Mouse (Mus musculus): Measurements from ENCODE around the gene D10Jhu81e.
"Not testable (repeated sequence)": the region's sequence is repeated elsewhere in the genome, so short reads cannot be mapped to it uniquely, and the experiment has no call there.

Gene D10Jhu81e

GRCm38 (mm10) chr10:78139572-78140250 lies 29.9 kb downstream of the D10Jhu81e start:
- in situ Hi-C loops (cut with MboI; ENCODE audit: low pct_unique_long_range_greater_than_20kb in 1 of 2, low sequenced_read_pairs in 2 of 2, unreplicated experiment in 1 of 2): no loop called here

DNA sequence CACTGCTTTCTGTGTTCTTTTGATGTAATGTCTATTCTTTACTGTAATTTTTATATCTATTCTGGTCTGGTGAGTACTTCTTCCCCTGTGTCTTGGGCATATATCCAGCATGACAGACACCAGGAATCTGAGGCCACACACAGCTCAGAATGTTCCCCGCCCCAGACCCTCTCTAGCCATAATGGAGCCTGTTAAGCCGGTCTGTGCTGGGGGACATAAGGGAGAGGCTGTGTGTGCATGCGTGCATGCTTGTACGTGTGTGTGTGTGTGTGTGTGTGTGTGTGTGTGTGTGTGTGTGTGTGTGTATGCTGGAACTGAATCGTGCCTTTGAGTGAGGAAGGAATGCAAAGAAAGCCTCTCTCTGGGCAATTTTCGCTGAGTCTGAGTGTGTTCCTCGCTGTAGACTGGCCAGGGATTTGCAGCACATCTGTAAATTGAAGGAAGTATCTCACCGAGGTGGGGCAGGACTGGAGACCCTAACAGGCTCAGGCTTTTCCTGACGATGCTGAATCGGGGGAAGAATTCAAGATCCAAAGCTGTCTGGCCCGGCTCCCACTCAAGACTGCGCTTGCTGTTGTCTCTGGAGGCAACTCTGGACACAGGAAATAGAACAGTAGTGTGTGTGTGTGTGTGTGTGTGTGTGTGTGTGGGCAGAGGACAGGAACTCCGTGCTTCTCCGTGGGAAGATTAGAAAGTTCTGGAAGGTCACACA lies 30.6 kb downstream of the D10Jhu81e start:
- in situ Hi-C loops (cut with MboI; ENCODE audit: low pct_unique_long_range_greater_than_20kb in 1 of 2, low sequenced_read_pairs in 2 of 2, unreplicated experiment in 1 of 2): no loop called here

DNA sequence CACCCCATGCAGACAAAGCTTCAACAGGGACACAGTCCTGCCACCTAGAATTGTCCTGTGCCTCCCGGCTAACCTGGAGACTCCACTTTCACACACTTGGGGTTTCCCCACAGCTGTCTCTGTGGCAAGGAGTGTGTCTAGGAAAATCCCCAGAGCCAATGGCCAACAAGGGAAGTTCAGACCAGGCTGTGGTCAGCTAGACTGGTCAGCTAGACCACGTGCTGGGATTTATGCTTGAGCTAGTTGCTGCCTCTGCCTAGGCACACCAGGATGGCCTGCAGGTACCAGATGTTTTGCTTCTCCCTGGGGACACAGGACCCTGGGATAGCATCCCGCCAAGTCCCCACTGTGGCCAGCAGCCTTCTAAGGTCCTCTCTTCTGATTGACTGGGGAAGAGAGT lies 32.4 kb downstream of the D10Jhu81e start:
- in situ Hi-C loops (cut with MboI; ENCODE audit: low pct_unique_long_range_greater_than_20kb in 1 of 2, low sequenced_read_pairs in 2 of 2, unreplicated experiment in 1 of 2): no loop called here

DNA sequence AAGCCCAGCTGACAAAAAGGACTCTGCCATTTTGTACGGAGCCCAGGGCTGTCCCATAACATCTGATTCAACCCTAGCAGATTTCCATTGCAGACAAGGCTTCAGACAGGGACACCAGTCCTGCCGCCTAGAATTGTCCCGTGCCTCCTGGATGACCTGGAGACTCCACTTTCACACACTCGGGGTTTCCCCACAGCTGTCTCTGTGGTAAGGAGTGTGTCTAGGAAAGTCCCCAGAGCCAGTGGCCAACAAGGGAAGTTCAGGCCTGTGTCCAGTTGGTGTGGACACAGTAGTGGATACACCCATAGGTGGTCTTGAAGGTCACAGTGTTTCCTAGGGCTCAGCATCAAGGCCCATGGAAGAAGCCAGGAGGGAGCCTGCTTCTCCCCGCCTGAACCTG lies 33.6 kb downstream of the D10Jhu81e start:
- in situ Hi-C loops (cut with MboI; ENCODE audit: low pct_unique_long_range_greater_than_20kb in 1 of 2, low sequenced_read_pairs in 2 of 2, unreplicated experiment in 1 of 2): no loop called here

- in situ Hi-C loops (cut with MboI; ENCODE audit: low pct_unique_long_range_greater_than_20kb in 1 of 2, low sequenced_read_pairs in 2 of 2, unreplicated experiment in 1 of 2): no loop called here
These were observed 34.4 kb downstream of the D10Jhu81e start for GRCm38 (mm10) chr10:78134975-78135798.

- in situ Hi-C loops (cut with MboI; ENCODE audit: low pct_unique_long_range_greater_than_20kb in 1 of 2, low sequenced_read_pairs in 2 of 2, unreplicated experiment in 1 of 2): no loop called here
These were observed 35.2 kb downstream of the D10Jhu81e start for GRCm38 (mm10) chr10:78134400-78134799.

DNA sequence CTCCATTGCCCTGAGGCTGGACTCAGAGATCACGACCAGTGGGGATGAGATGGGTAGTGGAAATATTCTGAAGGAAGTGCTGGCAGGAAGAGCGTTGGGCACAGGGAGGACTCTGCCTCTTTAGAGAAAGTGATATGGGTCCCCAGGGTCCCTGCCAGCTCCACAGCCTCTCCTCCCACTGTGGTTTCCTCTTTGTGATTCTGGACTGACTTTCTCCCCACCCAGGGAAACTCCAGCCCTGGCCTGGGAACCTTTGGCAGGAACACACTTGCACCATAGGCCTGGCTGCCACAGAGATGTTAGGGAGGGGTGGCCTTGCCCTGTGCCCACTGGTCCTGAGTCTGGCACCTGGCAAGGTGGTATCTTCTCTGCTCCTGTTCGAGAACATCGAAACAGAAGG lies 39.6 kb downstream of the D10Jhu81e start:
- in situ Hi-C loops (cut with MboI; ENCODE audit: low pct_unique_long_range_greater_than_20kb in 1 of 2, low sequenced_read_pairs in 2 of 2, unreplicated experiment in 1 of 2): no loop called here

DNA sequence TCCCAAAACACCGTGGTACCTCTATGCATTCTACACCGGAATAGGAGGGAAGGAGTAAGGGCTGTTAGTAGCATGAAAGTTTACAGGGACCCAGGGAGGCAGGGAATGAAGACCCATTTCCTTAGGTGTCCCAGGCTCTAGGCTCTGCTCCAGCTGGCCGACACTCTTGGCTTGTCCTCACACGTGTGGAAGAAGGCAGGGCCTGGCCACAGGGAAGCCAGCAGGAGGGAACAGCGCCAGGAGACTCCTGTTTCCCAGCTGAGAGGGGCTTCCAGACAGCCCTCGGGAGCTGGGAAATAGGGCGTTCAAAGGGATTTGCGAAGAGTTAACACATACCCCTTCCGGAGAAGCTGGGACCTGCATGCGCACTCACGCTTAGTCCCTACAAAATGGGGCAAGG lies 40.2 kb downstream of the D10Jhu81e start:
- in situ Hi-C loops (cut with MboI; ENCODE audit: low pct_unique_long_range_greater_than_20kb in 1 of 2, low sequenced_read_pairs in 2 of 2, unreplicated experiment in 1 of 2): no loop called here

GRCm38 (mm10) chr10:78128647-78129046 lies 40.9 kb downstream of the D10Jhu81e start:
- in situ Hi-C loops (cut with MboI; ENCODE audit: low pct_unique_long_range_greater_than_20kb in 1 of 2, low sequenced_read_pairs in 2 of 2, unreplicated experiment in 1 of 2): no loop called here

DNA sequence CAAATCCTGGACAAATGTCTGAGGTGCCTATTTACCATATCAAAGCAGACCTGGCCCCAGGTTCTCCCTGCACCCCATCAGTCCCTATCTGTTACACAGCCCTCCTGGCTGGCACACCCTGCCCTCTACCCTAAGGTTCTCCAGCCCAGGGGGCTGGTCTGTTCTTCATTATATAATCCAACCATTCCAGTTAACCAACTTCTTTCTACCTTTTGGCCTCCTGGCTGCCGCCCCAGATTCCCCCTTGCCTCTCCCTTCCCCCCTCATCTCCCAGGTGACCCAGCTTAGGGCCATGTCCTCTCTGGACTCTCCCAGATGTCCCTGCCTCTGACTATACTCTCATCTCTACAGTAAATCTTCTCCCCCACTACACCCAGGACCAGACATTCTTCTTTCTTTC lies 41.7 kb downstream of the D10Jhu81e start:
- in situ Hi-C loops (cut with MboI; ENCODE audit: low pct_unique_long_range_greater_than_20kb in 1 of 2, low sequenced_read_pairs in 2 of 2, unreplicated experiment in 1 of 2): no loop called here

DNA sequence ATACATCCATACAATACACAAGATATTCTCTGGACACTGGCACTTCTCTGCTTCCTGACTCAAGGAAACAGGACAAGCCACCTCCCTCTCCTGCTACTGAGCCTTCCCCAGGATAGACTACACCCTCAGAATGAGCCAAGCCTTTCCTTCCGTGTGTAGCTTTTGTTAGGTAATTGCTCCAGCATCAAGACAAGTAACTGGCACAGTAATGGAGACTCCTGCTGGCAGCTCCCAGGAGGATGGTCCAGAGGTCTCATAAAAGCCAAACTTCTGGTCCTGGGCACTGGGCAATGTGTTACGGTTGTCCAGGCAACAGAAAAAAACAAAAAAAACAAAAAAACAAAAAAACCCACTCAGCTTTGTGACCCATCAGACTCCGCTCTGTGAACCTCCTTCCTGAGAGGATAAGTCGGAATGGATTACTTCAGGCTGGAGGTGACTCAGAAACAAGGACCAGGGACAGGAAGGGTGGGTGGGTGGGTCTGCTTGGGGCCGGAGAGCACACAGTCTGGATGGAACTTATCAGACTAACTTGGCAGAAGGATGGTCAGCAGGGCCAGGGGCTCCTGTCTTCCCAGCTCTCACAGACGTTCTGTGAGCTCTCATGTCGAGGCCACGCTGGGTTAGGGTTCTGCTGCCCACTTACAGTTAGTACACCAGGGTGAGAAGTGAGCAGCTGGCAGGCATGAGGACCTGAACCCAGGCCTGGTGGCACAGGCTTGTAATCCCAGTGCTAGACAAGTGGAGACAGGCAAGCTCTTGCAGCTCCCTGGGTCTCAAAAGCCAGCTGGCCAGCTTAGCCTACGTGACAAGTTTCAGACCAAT lies 42.3 kb downstream of the D10Jhu81e start:
- in situ Hi-C loops (cut with MboI; ENCODE audit: low pct_unique_long_range_greater_than_20kb in 1 of 2, low sequenced_read_pairs in 2 of 2, unreplicated experiment in 1 of 2): no loop called here

- in situ Hi-C loops (cut with MboI; ENCODE audit: low pct_unique_long_range_greater_than_20kb in 1 of 2, low sequenced_read_pairs in 2 of 2, unreplicated experiment in 1 of 2): no loop called here
These were observed 43.3 kb downstream of the D10Jhu81e start for GRCm38 (mm10) chr10:78126311-78126710.

DNA sequence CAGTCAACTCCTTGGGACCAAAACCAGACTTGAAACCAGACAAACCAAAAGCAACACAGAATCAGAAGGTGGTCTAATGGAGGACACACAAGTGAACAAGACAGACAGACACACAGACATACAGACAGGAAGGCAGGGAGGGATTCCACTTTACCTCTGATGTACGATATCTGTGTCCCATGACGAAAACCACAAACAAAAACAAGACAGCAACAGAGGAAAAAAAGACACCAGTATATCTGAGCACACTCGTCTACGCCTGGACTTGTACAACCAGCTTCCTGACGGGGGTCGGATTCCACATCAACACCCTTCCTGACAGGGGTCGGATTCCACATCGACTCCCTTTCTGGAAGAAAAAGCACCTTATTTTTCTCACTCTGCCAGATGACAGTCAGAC lies 44.5 kb downstream of the D10Jhu81e start:
- in situ Hi-C loops (cut with MboI; ENCODE audit: low pct_unique_long_range_greater_than_20kb in 1 of 2, low sequenced_read_pairs in 2 of 2, unreplicated experiment in 1 of 2): not testable (repeated sequence)

GRCm38 (mm10) chr10:78124137-78124536 lies 45.4 kb downstream of the D10Jhu81e start:
- in situ Hi-C loops (cut with MboI; ENCODE audit: low pct_unique_long_range_greater_than_20kb in 1 of 2, low sequenced_read_pairs in 2 of 2, unreplicated experiment in 1 of 2): not testable (repeated sequence)

GRCm38 (mm10) chr10:78119422-78119821 lies 50.2 kb downstream of the D10Jhu81e start:
- in situ Hi-C loops (cut with MboI; ENCODE audit: low pct_unique_long_range_greater_than_20kb in 1 of 2, low sequenced_read_pairs in 2 of 2, unreplicated experiment in 1 of 2): no loop called here

GRCm38 (mm10) chr10:78115153-78115552 lies 54.4 kb downstream of the D10Jhu81e start:
- in situ Hi-C loops (cut with MboI; ENCODE audit: low pct_unique_long_range_greater_than_20kb in 1 of 2, low sequenced_read_pairs in 2 of 2, unreplicated experiment in 1 of 2): no loop called here

DNA sequence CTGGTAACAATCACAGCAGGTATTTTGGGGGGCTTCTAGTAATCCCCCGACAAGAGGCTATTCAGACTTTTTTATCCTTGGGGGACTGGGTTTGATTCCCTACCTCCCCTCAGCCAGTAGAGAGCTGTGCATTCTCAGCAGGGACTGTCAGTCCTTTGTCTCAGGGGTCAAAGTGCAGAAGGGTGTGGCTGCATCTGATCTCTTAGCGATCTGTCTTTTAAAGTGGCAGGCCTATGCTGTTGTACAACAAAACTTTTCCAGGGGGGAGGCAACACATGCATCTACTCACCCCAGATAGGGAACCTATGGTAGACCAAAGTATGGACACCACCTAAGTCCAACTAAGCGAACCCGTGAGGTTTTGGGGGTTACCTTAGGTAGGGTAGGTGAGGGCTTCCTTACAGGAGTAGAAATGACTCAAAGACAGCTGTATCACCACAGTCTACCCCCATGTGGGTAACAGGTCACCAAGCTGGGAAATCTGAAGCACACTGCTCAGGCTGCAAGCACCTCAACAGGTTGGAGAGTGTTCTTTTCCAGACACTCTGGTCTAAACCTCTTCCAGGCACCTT lies 55.0 kb downstream of the D10Jhu81e start:
- in situ Hi-C loops (cut with MboI; ENCODE audit: low pct_unique_long_range_greater_than_20kb in 1 of 2, low sequenced_read_pairs in 2 of 2, unreplicated experiment in 1 of 2): no loop called here
